Comparison of ENCODE assay signal across 1 mouse cellular context in genomic region chr3:144628005-144628914, GRCm38 (mm10).
A peak's percentile ranks its signal among the peaks of the same experiment; 100 is the strongest.
TF ChIP-seq lines count a peak whose summit lies in the region.

No protein-coding gene starts in this region.

TF ChIP-seq in MEL, 35 proteins besides CTCF, POLR2A, EP300 and RAD21 (continued from another document):
- TF ChIP-seq MAZ (IDR thresholded peaks at IDR 0.05; ENCODE audit: low read depth, low read length) = peak; percentile 65; the same call in 1 of the 2 replicates
- TF ChIP-seq CHD1 (IDR thresholded peaks at IDR 0.05; ENCODE audit: low read depth, low read length) = 0 out of 2 replicates have a peak, but pooled peaks have one; percentile 23
- TF ChIP-seq SMC3 (IDR thresholded peaks at IDR 0.05; ENCODE audit: low read depth, low read length) = no peak
- peak; percentile 45; the same call in 1 of the 2 replicates for TF ChIP-seq RCOR1 (IDR thresholded peaks at IDR 0.05; ENCODE audit: low read depth, low read length)
- TF ChIP-seq MYC (IDR thresholded peaks at IDR 0.05; ENCODE audit: low read depth, low read length) = peak; percentile 63; the same call in 1 of the 2 replicates
- no peak for TF ChIP-seq USF2 (IDR thresholded peaks at IDR 0.05; ENCODE audit: borderline replicate concordance in 1 of 2, insufficient read depth in 1 of 2, low read depth in 1 of 2, low read length in 2 of 2)
